Mouse (Mus musculus): ENCODE measurements at regions not wholly inside any gene's neighbourhood (a gene's known extent, or its start where the extent isn't known, plus 50 kb on each side); places are given as distances from the start of the nearest gene placed in this dataset.
"Not testable (repeated sequence)": the region's sequence is repeated elsewhere in the genome, so short reads cannot be mapped to it uniquely, and the experiment has no call there.

GRCm38 (mm10) chr4:21464456-21464855, 221.3 kb downstream of the Prdm13 start:
- no peak for ATAC-seq

GRCm38 (mm10) chr4:21441274-21441673, 244.5 kb downstream of the Prdm13 start:
- ATAC-seq = no peak

- ATAC-seq = no peak
Measured at GRCm38 (mm10) chr4:21436710-21437109, 249.1 kb downstream of the Prdm13 start.

GRCm38 (mm10) chr4:21407850-21408249, 277.9 kb downstream of the Prdm13 start:
- ATAC-seq = no peak

GRCm38 (mm10) chr4:21369314-21369713, 316.4 kb downstream of the Prdm13 start:
- no peak for ATAC-seq

DNA sequence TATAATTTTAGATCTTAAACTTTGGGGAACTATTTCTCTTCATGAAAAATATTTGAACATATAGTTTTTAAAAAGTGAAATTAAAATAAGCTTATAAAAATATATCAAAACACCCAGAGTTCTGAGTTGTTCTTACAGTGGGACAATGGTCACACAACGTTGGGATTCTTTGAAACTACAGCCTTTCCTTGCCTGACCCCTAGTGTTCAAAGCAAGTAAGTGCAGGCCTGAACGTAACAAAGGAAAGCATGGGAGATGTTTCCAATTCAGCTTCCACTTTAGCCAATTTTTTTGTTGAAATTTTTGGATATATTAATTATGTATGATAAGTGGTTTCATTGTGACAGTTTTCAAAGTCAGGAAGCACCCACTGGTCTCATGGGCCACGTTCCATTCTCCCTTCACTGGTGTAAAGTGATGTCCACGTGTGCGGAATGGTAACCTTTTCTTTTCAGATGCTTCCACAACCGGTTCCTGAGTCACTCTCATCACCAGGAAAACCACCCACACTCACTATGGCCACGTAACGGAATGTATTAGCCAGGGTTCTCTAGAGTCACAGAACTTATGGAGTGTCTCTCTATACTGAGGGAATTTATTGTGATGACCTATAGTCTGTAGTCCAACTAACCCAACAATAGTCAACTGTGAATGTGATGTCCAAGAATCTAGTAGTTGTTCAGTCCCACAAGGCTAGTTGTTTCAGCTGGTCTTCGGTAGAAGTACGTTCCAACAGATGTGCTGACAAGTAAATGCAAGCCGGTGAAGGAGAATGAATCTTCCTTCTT, 317.3 kb downstream of the Prdm13 start:
- ATAC-seq = peak; percentile 57

- ATAC-seq = no peak
Measured at GRCm38 (mm10) chr4:21321769-21322168, 364.0 kb downstream of the Prdm13 start.

DNA sequence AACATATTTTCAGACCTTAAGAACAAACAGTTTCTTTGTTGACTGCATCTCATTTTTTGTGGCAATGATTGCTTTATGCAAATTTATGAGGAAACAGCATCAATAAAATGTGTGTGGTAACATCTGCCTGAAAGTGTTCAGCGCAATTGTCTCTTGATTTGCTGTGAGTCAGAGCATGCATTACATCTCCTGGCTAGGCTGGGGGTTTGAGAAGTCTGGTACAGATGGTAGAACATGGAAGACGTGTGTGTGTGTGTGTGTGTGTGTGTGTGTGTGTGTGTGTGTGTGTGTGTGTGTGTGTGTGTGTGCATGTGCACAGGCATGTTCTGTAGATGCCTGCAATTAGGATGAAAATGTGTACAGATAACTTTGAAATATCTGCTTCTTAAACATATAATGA, 376.5 kb downstream of the Prdm13 start:
- ATAC-seq = not testable (repeated sequence)

GRCm38 (mm10) chr4:21307476-21308011, 378.2 kb downstream of the Prdm13 start:
- ATAC-seq = no peak

GRCm38 (mm10) chr4:21300141-21300540, 385.6 kb downstream of the Prdm13 start:
- no peak for ATAC-seq

DNA sequence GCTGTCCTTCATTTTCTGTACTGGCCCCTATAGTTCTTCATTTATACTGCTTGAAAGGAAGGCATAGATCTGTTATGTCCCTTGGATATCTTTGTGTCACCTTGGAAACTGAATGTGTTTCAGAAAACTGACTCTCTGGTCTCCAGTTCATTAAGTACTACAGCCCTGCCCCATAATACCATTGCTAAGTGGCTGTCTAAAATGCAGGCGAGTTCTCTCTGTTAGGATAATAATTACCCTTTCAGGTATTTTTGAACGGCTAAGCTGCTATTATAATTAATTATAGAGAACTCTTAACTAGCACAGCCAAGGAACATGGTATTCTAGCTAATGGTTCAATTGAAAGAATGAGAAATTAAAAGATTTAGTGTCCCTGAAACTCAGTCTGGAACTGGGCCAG, 418.5 kb downstream of the Prdm13 start:
- no peak for ATAC-seq

- no peak for ATAC-seq
Measured at GRCm38 (mm10) chr4:21266886-21267285, 418.9 kb downstream of the Prdm13 start.

DNA sequence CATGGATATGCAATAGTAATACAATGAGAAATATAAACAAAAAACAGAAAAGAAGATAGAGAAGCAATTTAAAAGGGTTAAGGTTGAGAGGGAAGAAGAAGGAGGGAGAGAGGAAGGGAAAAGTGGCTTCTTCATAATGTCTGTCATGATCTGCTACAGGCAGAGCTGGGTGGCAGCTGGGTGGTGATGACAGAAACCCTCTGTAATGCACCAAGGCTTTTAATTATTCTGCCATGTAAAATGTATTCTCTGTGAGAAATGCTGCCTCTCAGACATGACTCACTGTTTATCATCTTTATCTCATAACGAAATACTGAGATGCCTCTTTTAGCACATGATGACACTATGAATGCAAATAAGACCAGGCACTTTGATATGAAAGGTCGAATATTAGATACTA, 435.4 kb downstream of the Prdm13 start:
- no peak for ATAC-seq

DNA sequence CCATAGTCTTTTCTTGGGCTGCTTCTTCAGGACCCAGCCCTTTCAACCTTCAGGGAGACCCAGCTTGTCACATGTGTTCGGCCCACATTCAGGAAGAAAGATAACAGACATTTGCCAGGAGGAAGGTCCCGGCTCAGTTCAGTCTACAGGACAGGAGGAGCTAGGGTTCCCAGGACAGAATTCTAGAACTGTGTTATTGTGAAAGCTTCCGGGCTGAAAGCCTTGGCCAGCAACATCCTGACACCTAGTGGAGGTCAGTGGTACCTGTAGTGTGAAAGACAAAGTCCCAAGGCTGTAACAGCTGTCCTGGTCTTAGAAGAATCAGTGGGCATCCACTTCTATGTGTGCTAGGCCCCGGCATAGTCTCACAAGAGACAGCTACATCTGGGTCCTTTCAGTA, 463.1 kb downstream of the Prdm13 start:
- no peak for ATAC-seq

- no peak for ATAC-seq
Measured at GRCm38 (mm10) chr4:21207617-21208016, 478.1 kb downstream of the Prdm13 start.

DNA sequence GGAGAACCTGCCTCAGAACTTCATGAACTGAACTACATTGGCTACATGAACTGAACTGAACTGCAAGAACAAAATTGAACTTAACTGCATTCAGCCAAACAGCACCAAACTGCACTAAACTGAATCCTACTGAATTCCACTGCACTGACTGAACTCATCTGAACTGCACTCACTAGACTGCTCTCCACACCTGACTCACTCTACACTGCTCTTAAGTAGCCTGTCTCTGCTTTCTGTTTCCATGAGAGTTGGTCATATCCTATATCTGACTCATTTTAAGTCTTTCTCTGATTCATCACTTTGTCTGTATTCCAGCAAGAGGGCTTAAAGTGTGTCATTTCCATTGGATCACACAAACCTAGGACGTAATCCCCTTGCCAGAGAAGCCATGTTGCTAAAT, 490.1 kb downstream of the Prdm13 start:
- no peak for ATAC-seq

GRCm38 (mm10) chr4:21173789-21174188, 512.0 kb downstream of the Prdm13 start:
- ATAC-seq = no peak

DNA sequence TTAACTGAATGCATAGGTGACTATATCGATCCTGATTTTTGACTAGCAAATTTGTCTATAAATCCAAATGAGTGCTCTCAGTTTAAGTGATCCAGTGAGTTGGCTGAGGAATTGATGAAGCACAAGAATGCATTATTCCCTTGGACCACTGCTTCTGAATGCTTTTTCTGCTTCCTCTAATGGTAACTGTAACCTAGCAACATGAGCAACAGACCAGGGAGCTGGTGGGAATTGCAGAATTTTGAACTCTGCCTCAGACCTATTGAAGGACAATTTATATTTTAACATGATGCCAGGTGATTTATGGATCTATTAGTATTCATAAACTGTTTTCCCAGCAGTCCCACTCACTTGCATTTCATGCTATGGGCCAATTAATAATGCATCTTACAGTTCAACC, 512.7 kb downstream of the Prdm13 start:
- no peak for ATAC-seq

- ATAC-seq = no peak
Measured at GRCm38 (mm10) chr4:21170734-21171133, 515.0 kb downstream of the Prdm13 start.

GRCm38 (mm10) chr4:21162124-21162523, 523.6 kb downstream of the Prdm13 start:
- ATAC-seq = no peak

DNA sequence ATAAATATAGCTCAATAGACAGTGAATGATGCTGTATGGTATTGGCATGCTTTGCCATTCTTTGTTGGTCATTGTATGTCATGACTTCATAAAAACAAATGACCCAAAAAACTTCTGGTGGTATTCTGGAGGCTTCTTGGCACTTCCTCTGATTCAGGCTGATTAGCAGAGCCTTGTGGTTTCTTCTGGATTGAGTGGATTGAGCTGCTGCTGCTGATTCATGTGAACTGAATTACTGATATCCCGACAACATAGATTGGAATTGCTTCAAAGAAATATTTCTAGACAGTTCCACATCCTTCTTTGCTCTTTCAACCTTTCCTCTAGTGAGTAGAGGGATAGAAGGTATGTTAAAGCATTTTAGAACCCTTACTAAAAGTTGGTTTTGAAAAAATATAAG, 559.9 kb downstream of the Prdm13 start:
- ATAC-seq = no peak

DNA sequence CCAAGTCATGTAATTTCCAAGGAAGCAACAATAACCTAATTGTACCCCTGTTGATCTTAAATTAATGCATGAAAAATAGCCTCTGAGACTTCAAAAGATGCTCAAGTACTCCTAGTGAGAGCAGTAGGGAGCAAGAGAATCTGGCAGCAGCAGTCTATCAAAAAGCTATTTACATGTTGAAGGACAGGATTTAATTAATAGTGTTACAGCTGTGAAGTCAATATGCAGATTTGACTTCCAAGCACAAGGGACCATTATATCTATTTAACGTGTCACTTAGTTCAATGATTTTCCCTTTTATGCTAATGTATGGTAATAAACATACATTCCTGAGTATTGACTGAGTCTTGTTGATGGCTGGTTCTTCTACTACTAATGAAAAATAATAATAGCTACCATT, 590.0 kb downstream of the Prdm13 start:
- no peak for ATAC-seq

GRCm38 (mm10) chr4:21070198-21070785, 615.5 kb downstream of the Prdm13 start:
- no peak for ATAC-seq
